9 mouse cellular contexts compared by ENCODE assay signal in genomic region chr13:35947354-35948000, GRCm38 (mm10). TPM values are rescaled to one million over a fixed set of nuclear protein-coding genes. Genes with fewer than 3 reads are reported as not detected.
A peak's percentile ranks its signal among the peaks of the same experiment; 100 is the strongest.
DNase-seq lines count a peak whose midpoint lies in the region; ATAC-seq and TF ChIP-seq lines count a peak whose summit lies in the region.
"Had no signal": no experiment of that assay in that cellular context is flagged by ENCODE, and none has a peak within 500 bp of the region (broad histone marks: within the 10 kb centered on the region; RNA-seq: fewer than 3 reads in every experiment).

No protein-coding gene starts in this region.

- H3K9me3 ChIP-seq in embryonic facial prominence, embryonic 13.5 days = no peaks in the 10 kb centered on the region
- no peaks in the 10 kb centered on the region for H3K9me3 ChIP-seq in lung, postnatal 0 days (ENCODE audit: low read length)
- H3K9me3 ChIP-seq: liver, embryonic 15.5 days had no signal

- no peak for TF ChIP-seq POLR2A in bone marrow, adult 2 months (IDR thresholded peaks at IDR 0.05; ENCODE audit: borderline replicate concordance, control insufficient read depth, low read depth, low read length)
- TF ChIP-seq POLR2A in heart, adult 2 months (IDR thresholded peaks at IDR 0.05; ENCODE audit: insufficient read depth, low read depth, low read length) = no peak

- no peak overlapping the region for H3K4me3 ChIP-seq in bone marrow, adult 2 months (replicated peaks; ENCODE audit: control insufficient read depth, low read depth, low read length)
- no peak overlapping the region for H3K4me3 ChIP-seq in embryonic facial prominence, embryonic 13.5 days
- no peak overlapping the region for H3K4me3 ChIP-seq in heart, adult 2 months
- H3K4me3 ChIP-seq in lung, postnatal 0 days (ENCODE audit: low read depth, low read length) = no peak overlapping the region
- H3K4me3 ChIP-seq: liver, embryonic 15.5 days had no signal

- no peaks in the 10 kb centered on the region for H3K36me3 ChIP-seq in embryonic facial prominence, embryonic 13.5 days
- no peaks in the 10 kb centered on the region for H3K36me3 ChIP-seq in heart, adult 2 months (ENCODE audit: control insufficient read depth, insufficient read depth, low read length)
- H3K36me3 ChIP-seq in lung, postnatal 0 days (ENCODE audit: insufficient read depth, low read length) = no peaks in the 10 kb centered on the region
- H3K36me3 ChIP-seq: liver, embryonic 15.5 days had no signal

- peak; percentile 65 for DNase-seq in ES-CJ7 (ENCODE audit: low read depth, low spot score)
- DNase-seq in heart, adult 2 months = peak; percentile 58 to 81
- peak; percentile 33 for DNase-seq in large intestine, adult 2 months (ENCODE audit: low read depth, low spot score)
- peak; percentile 82 for DNase-seq in lung, postnatal 0 days (ENCODE audit: low spot score)
- DNase-seq in ovary, postnatal 36 days (ENCODE audit: low spot score) = peak; percentile 71
- peak; percentile 55 for DNase-seq in thymus, postnatal 25 days

- peak; percentile 74 for TF ChIP-seq CTCF in bone marrow, adult 2 months (IDR thresholded peaks at IDR 0.05; ENCODE audit: control insufficient read depth, insufficient read depth, low read length)
- TF ChIP-seq CTCF in heart, adult 2 months (IDR thresholded peaks at IDR 0.05) = peak; percentile 100; the same call in 1 of the 2 replicates
- TF ChIP-seq CTCF in lung, postnatal 0 days (IDR thresholded peaks at IDR 0.05) = peak; percentile 94

- no peak for ATAC-seq in embryonic facial prominence, embryonic 13.5 days (ENCODE audit: insufficient number of reproducible peaks, insufficient read depth, low FRiP score, low TSS enrichment, low read depth)
- ATAC-seq in lung, postnatal 0 days = peak; percentile 32; the same call in 1 of the 2 replicates

- 0 out of 2 replicates have a peak overlapping the region, but pooled peaks have one; percentile 32 for H3K9ac ChIP-seq in embryonic facial prominence, embryonic 13.5 days
- no peak overlapping the region for H3K9ac ChIP-seq in heart, adult 2 months (ENCODE audit: low read depth, low read length)
- no peak overlapping the region for H3K9ac ChIP-seq in lung, postnatal 0 days (replicated peaks; ENCODE audit: low read depth)
- H3K9ac ChIP-seq: liver, embryonic 15.5 days had no signal

- WGBS in bone marrow, adult 2 months = 24% methylated on average over 14 of the region's 14 CpGs
- 21% methylated on average over 14 of the region's 14 CpGs for WGBS in embryonic facial prominence, embryonic 13.5 days
- 19% methylated on average over 14 of the region's 14 CpGs for WGBS in heart, adult 2 months
- 22% methylated on average over 14 of the region's 14 CpGs for WGBS in large intestine, adult 2 months
- WGBS in lung, postnatal 0 days = 21% methylated on average over 14 of the region's 14 CpGs

- no peak overlapping the region for H3K27ac ChIP-seq in bone marrow, adult 2 months (ENCODE audit: control insufficient read depth, insufficient read depth, low read depth, low read length, poor library complexity)
- H3K27ac ChIP-seq in embryonic facial prominence, embryonic 13.5 days = no peak overlapping the region
- no peak overlapping the region for H3K27ac ChIP-seq in heart, adult 2 months
- H3K27ac ChIP-seq in lung, postnatal 0 days (ENCODE audit: low read length) = no peak overlapping the region
- H3K27ac ChIP-seq: liver, embryonic 15.5 days had no signal

- peak; percentile 83 for TF ChIP-seq EP300 in heart, adult 2 months (IDR thresholded peaks at IDR 0.05; ENCODE audit: insufficient read depth, low read depth, low read length)
- TF ChIP-seq EP300 in lung, postnatal 0 days (IDR thresholded peaks at IDR 0.05) = no peak

- intact Hi-C loops in heart, adult 2 months (cut with DNase I) = loop anchor here (1.0 to 5.0 kb wide), 4 partner anchors 60 to 917 kb away; no protein-coding TSS in a partner anchor

- no peaks in the 10 kb centered on the region for H3K79me2 ChIP-seq in heart, adult 2 months (replicated peaks; ENCODE audit: control insufficient read depth, insufficient read depth, low read length)

- H3K4me2 ChIP-seq in embryonic facial prominence, embryonic 13.5 days = no peak overlapping the region
- H3K4me2 ChIP-seq in lung, postnatal 0 days (replicated peaks; ENCODE audit: low read depth, low read length) = no peak overlapping the region
- H3K4me2 ChIP-seq: liver, embryonic 15.5 days had no signal

- H3K27me3 ChIP-seq in embryonic facial prominence, embryonic 13.5 days = no peaks in the 10 kb centered on the region
- no peaks in the 10 kb centered on the region for H3K27me3 ChIP-seq in heart, adult 2 months (ENCODE audit: control insufficient read depth, insufficient read depth, low read length)
- H3K27me3 ChIP-seq in lung, postnatal 0 days (replicated peaks; ENCODE audit: insufficient read depth, low read length) = no peaks in the 10 kb centered on the region
- H3K27me3 ChIP-seq: liver, embryonic 15.5 days had no signal

- no peaks in the 10 kb centered on the region for H3K4me1 ChIP-seq in bone marrow, adult 2 months (ENCODE audit: control insufficient read depth, insufficient read depth, low read length)
- no peaks in the 10 kb centered on the region for H3K4me1 ChIP-seq in embryonic facial prominence, embryonic 13.5 days
- H3K4me1 ChIP-seq in heart, adult 2 months (ENCODE audit: control insufficient read depth, insufficient read depth, low read length) = no peaks in the 10 kb centered on the region; the same call in 1 of the 2 replicates
- H3K4me1 ChIP-seq in lung, postnatal 0 days (ENCODE audit: insufficient read depth, low read depth, low read length) = no peaks in the 10 kb centered on the region
- H3K4me1 ChIP-seq: liver, embryonic 15.5 days had no signal

RNA-seq across cellular contexts. Expression of gene Ppp1r3g, which starts 11.2 kb away (rescaled TPM):
- not detected in 2 replicates for polyA plus RNA-seq in bone marrow, adult 2 months (2011; ENCODE audit: insufficient read depth, insufficient read length, low replicate concordance, missing spikeins)
- polyA plus RNA-seq in embryonic facial prominence, embryonic 13.5 days (2015; fragmentation: Nextera tagmentation; extraction: Ambion mirVana) = 0.67 and 2.0 TPM in 2 replicates
- 1 to 10 TPM in 1 of 2 experiments, under 1 TPM in 1; 0.25 to 1.2 TPM for total RNA-seq in heart, adult 2 months (2021)
- 0.06 and 0.14 TPM in 2 replicates for polyA plus RNA-seq in heart, adult 2 months (2012; rRNA removed)
- not detected in 2 replicates for polyA plus RNA-seq in large intestine, adult 2 months (2012; rRNA removed)
- 0.38 and 0.55 TPM in 2 replicates for polyA plus RNA-seq in lung, postnatal 0 days (2015; fragmentation: Nextera tagmentation; extraction: Ambion mirVana)

RNA-seq across cellular contexts. Expression of gene Rpp40, which starts 41.3 kb away (rescaled TPM):
- polyA plus RNA-seq in bone marrow, adult 2 months (2011; ENCODE audit: insufficient read depth, insufficient read length, low replicate concordance, missing spikeins) = 5.3 and 14.3 TPM in 2 replicates
- polyA plus RNA-seq in embryonic facial prominence, embryonic 13.5 days (2015; fragmentation: Nextera tagmentation; extraction: Ambion mirVana) = 20.2 and 22.6 TPM in 2 replicates
- total RNA-seq in heart, adult 2 months (2021) = 1 to 10 TPM; 5.3 to 6.4 TPM
- polyA plus RNA-seq in heart, adult 2 months (2012; rRNA removed) = 3.7 and 5.1 TPM in 2 replicates
- polyA plus RNA-seq in large intestine, adult 2 months (2012; rRNA removed) = 4.3 and 4.5 TPM in 2 replicates
- 4.2 and 6.5 TPM in 2 replicates for polyA plus RNA-seq in lung, postnatal 0 days (2015; fragmentation: Nextera tagmentation; extraction: Ambion mirVana)
